Comparison of ENCODE assay signal across 9 mouse cellular contexts in genomic region chr2:33177443-33178242, GRCm38 (mm10). TPM values are rescaled to one million over a fixed set of nuclear protein-coding genes. Genes with fewer than 3 reads are reported as not detected.
DNase-seq lines count a peak whose midpoint lies in the region; ATAC-seq and TF ChIP-seq lines count a peak whose summit lies in the region.
"Had no signal": no experiment of that assay in that cellular context is flagged by ENCODE, and none has a peak within 500 bp of the region (broad histone marks: within the 10 kb centered on the region; RNA-seq: fewer than 3 reads in every experiment).

No protein-coding gene starts in this region.

- intact Hi-C loops in gastrocnemius, adult 2 months (cut with DNase I), result loop anchor here (5.0 kb wide), 1 partner anchor 40 kb away; the partner anchor contains the start of gene Angptl2

- peak; percentile 73 for ATAC-seq in heart, embryonic 14.5 days (ENCODE audit: insufficient number of reproducible peaks, insufficient read depth, low FRiP score, low read depth)

- no peaks in the 10 kb centered on the region for H3K79me2 ChIP-seq in CH12.LX (replicated peaks; ENCODE audit: control insufficient read depth, extremely low read depth, insufficient read depth, poor library complexity, severe bottlenecking)
- no peaks in the 10 kb centered on the region for H3K79me2 ChIP-seq in liver, adult 2 months (ENCODE audit: control insufficient read depth, insufficient read depth, low read length)

- dilution Hi-C loops in CH12.LX (cut with MboI; ENCODE audit: extremely low pct_ligation_motif_present, extremely low pct_unique_long_range_greater_than_20kb, low sequenced_read_pairs), result no loop called here

- in situ Hi-C loops in CH12.LX (cut with MboI; ENCODE audit: low pct_ligation_motif_present, low pct_unique_long_range_greater_than_20kb, low sequenced_read_pairs), result no loop called here

- no peak overlapping the region for H3K9ac ChIP-seq in CH12.LX (ENCODE audit: insufficient read depth, low read depth)
- H3K9ac ChIP-seq in heart, embryonic 14.5 days (ENCODE audit: low read length), result peak overlapping the region; percentile 51
- no peak overlapping the region for H3K9ac ChIP-seq in liver, adult 2 months (ENCODE audit: low read depth, low read length)

- WGBS in heart, embryonic 14.5 days, result 30% methylated on average over 12 of the region's 12 CpGs
- whole genome bisulfite sequencing in liver, adult 2 months, result 47% methylated on average over 12 of the region's 12 CpGs

- H3K9me3 ChIP-seq in CH12.LX (replicated peaks; ENCODE audit: low read length), result no peaks in the 10 kb centered on the region
- H3K9me3 ChIP-seq in heart, embryonic 14.5 days (ENCODE audit: control insufficient read depth, low read length), result no peaks in the 10 kb centered on the region

- H3K4me2 ChIP-seq in CH12.LX (ENCODE audit: insufficient read depth, low read depth, poor library complexity, severe bottlenecking), result no peak overlapping the region
- peak overlapping the region; percentile 45 for H3K4me2 ChIP-seq in heart, embryonic 14.5 days (ENCODE audit: low read length)
- H3K4me2 ChIP-seq: midbrain, embryonic 11.5 days had no signal

- no peak for TF ChIP-seq EP300 in CH12.LX (IDR thresholded peaks at IDR 0.05; ENCODE audit: low read length)

- no peak overlapping the region for H3K4me3 ChIP-seq in gastrocnemius, adult 2 months
- no peak overlapping the region for H3K4me3 ChIP-seq in CH12.LX (replicated peaks in 1 of 3; ENCODE audit: low read depth in 2 of 3, low read length in 2 of 3, poor library complexity in 1 of 3)
- H3K4me3 ChIP-seq in heart, embryonic 14.5 days (ENCODE audit: control insufficient read depth in 1 of 2, insufficient read depth in 1 of 2, low read depth in 1 of 2, low read length in 2 of 2), result no peak overlapping the region
- H3K4me3 ChIP-seq in liver, adult 2 months (ENCODE audit: insufficient read depth, low read depth, low read length), result no peak overlapping the region; the same call in 1 of the 2 replicates

- H3K27ac ChIP-seq in gastrocnemius, adult 2 months, result peak overlapping the region; percentile 90
- H3K27ac ChIP-seq in CH12.LX (ENCODE audit: insufficient read depth, low read depth), result no peak overlapping the region
- peak overlapping the region; percentile 80 to 87 for H3K27ac ChIP-seq in heart, embryonic 14.5 days (replicated peaks in 1 of 2; ENCODE audit: control insufficient read depth in 1 of 2, insufficient read depth in 1 of 2, low read depth in 2 of 2, low read length in 2 of 2)
- H3K27ac ChIP-seq in liver, adult 2 months (replicated peaks; ENCODE audit: insufficient read depth, low read depth, low read length), result 0 out of 2 replicates have a peak overlapping the region, but pooled peaks have one; percentile 53

- no peak for TF ChIP-seq RAD21 in CH12.LX (IDR thresholded peaks at IDR 0.05; ENCODE audit: low read depth, low read length)

- no peak for TF ChIP-seq CTCF in gastrocnemius, adult 2 months (IDR thresholded peaks at IDR 0.05)
- no peak for TF ChIP-seq CTCF in CH12.LX (conservative IDR thresholded peaks at IDR 0.05 in 1 of 2, IDR thresholded peaks at IDR 0.05 in 1 of 2; ENCODE audit: low read depth in 2 of 2, low read length in 2 of 2)
- no peak for TF ChIP-seq CTCF in liver, adult 2 months (IDR thresholded peaks at IDR 0.05; ENCODE audit: low read depth, low read length)

- H3K36me3 ChIP-seq in CH12.LX (replicated peaks in 1 of 2; ENCODE audit: control insufficient read depth in 1 of 2, insufficient read depth in 1 of 2, low read length in 1 of 2), result peaks cover 0 to 4% of the 10 kb centered on the region in 2 experiments
- H3K36me3 ChIP-seq in heart, embryonic 14.5 days (ENCODE audit: control insufficient read depth, insufficient read depth, low read length), result no peaks in the 10 kb centered on the region
- no peaks in the 10 kb centered on the region for H3K36me3 ChIP-seq in liver, adult 2 months (ENCODE audit: control insufficient read depth, insufficient read depth, low read length)

- DNase-seq in gastrocnemius, adult 2 months, result no peak
- DNase-seq in gastrocnemius, postnatal 25 days, result no peak
- DNase-seq in CH12.LX (ENCODE audit: extremely low read depth), result no peak
- peak; percentile 69 for DNase-seq in liver, adult 2 months (ENCODE audit: extremely low read depth, low read depth, low spot score)
- DNase-seq in cerebellum, adult 9-10 months, result no peak
- no peak for DNase-seq in ovary, postnatal 14 days (ENCODE audit: low spot score)
- DNase-seq in frontal cortex, postnatal 10 days (ENCODE audit: low spot score in 2 of 2), result no peak

- no peaks in the 10 kb centered on the region for H3K27me3 ChIP-seq in CH12.LX (replicated peaks)
- no peaks in the 10 kb centered on the region for H3K27me3 ChIP-seq in heart, embryonic 14.5 days (ENCODE audit: control insufficient read depth, insufficient read depth, low read length)
- H3K27me3 ChIP-seq in liver, adult 2 months (ENCODE audit: control insufficient read depth, insufficient read depth, low read length), result no peaks in the 10 kb centered on the region

- no peak for TF ChIP-seq POLR2A in CH12.LX (IDR thresholded peaks at IDR 0.05; ENCODE audit: low read depth, low read length)
- no peak for TF ChIP-seq POLR2A in liver, adult 2 months (IDR thresholded peaks at IDR 0.05; ENCODE audit: extremely low read depth, insufficient read depth, low read length)

- peaks cover 32 to 52% of the 10 kb centered on the region in 2 experiments for H3K4me1 ChIP-seq in CH12.LX (ENCODE audit: control insufficient read depth in 1 of 2, insufficient read depth in 2 of 2)
- H3K4me1 ChIP-seq in heart, embryonic 14.5 days (ENCODE audit: control insufficient read depth in 2 of 2, insufficient read depth in 2 of 2, low read length in 2 of 2), result peaks cover 24 to 26% of the 10 kb centered on the region in 2 experiments
- peaks cover 9% of the 10 kb centered on the region for H3K4me1 ChIP-seq in liver, adult 2 months (ENCODE audit: control insufficient read depth, insufficient read depth, low read length)

TF ChIP-seq in CH12.LX, 34 proteins besides CTCF, POLR2A, EP300 and RAD21:
- no peak for TF ChIP-seq TBP (conservative IDR thresholded peaks at IDR 0.05; ENCODE audit: low read depth, low read length)
- no peak for TF ChIP-seq UBTF (IDR thresholded peaks at IDR 0.05; ENCODE audit: low read depth, low read length)
- TF ChIP-seq TCF12 (IDR thresholded peaks at IDR 0.05; ENCODE audit: low read depth, low read length), result no peak
- no peak for TF ChIP-seq BHLHE40 (IDR thresholded peaks at IDR 0.05; ENCODE audit: low read depth, low read length)
- no peak for TF ChIP-seq ETS1 (conservative IDR thresholded peaks at IDR 0.05; ENCODE audit: low read depth, low read length)
- no peak for TF ChIP-seq MAX (IDR thresholded peaks at IDR 0.05; ENCODE audit: low read length)
- no peak for TF ChIP-seq ZMIZ1 (IDR thresholded peaks at IDR 0.05; ENCODE audit: low read depth, low read length)
- TF ChIP-seq RCOR1 (conservative IDR thresholded peaks at IDR 0.05; ENCODE audit: low read depth, low read length), result no peak
- TF ChIP-seq MAFK (IDR thresholded peaks at IDR 0.05; ENCODE audit: insufficient replicate concordance, low read length), result peak; percentile 93
- TF ChIP-seq PAX5 (IDR thresholded peaks at IDR 0.05; ENCODE audit: low read length), result no peak
- no peak for TF ChIP-seq KAT2A (IDR thresholded peaks at IDR 0.05; ENCODE audit: insufficient replicate concordance, low read length)
- TF ChIP-seq ZC3H11A (IDR thresholded peaks at IDR 0.05; ENCODE audit: low read depth, low read length), result no peak
- no peak for TF ChIP-seq JUND (conservative IDR thresholded peaks at IDR 0.05; ENCODE audit: low read depth, low read length)
- no peak for TF ChIP-seq NELFE (IDR thresholded peaks at IDR 0.05; ENCODE audit: low read depth, low read length)
- no peak for TF ChIP-seq MXI1 (IDR thresholded peaks at IDR 0.05; ENCODE audit: low read depth, low read length)
- TF ChIP-seq ELF1 (IDR thresholded peaks at IDR 0.05; ENCODE audit: low read depth, low read length), result no peak
- peak; percentile 91 for TF ChIP-seq ZNF384 (IDR thresholded peaks at IDR 0.05; ENCODE audit: low read depth, low read length)
- no peak for TF ChIP-seq JUN (IDR thresholded peaks at IDR 0.05; ENCODE audit: insufficient read depth, low read depth, low read length)
- TF ChIP-seq IRF4 (IDR thresholded peaks at IDR 0.05; ENCODE audit: low read depth, low read length), result 0 out of 2 replicates have a peak, but pooled peaks have one; percentile 17
- no peak for TF ChIP-seq GABPA (IDR thresholded peaks at IDR 0.05; ENCODE audit: insufficient replicate concordance, low read depth, low read length)
- TF ChIP-seq SMC3 (IDR thresholded peaks at IDR 0.05; ENCODE audit: low read depth, low read length), result no peak
- TF ChIP-seq MEF2A (IDR thresholded peaks at IDR 0.05; ENCODE audit: borderline replicate concordance, low read depth, low read length), result no peak
- TF ChIP-seq SIN3A (IDR thresholded peaks at IDR 0.05; ENCODE audit: low read length), result no peak
- no peak for TF ChIP-seq ZKSCAN1 (IDR thresholded peaks at IDR 0.05; ENCODE audit: borderline replicate concordance, low read depth, low read length)

RNA-seq across cellular contexts. Expression of gene Angptl2, which starts 38.2 kb away (rescaled TPM):
- total RNA-seq in gastrocnemius, adult 2 months (2021), result 10 to 100 TPM; 20.6 to 47.1 TPM
- total RNA-seq in gastrocnemius, postnatal 25 days (2021), result 10 to 100 TPM; 64.2 to 68.7 TPM
- total RNA-seq in CH12.LX (2012; rRNA removed), result 0.04 and 0.17 TPM in 2 replicates
- total RNA-seq in CH12.LX (2014; rRNA removed), result not detected in 2 replicates
- 0.21 and 0.35 TPM in 2 replicates for polyA plus RNA-seq in CH12.LX (2012; ENCODE audit: insufficient read length, low read depth)
- 51.4 and 58.2 TPM in 2 replicates for polyA plus RNA-seq in heart, embryonic 14.5 days (2014; fragmentation: Nextera tagmentation; extraction: Ambion mirVana)
- 11.3 and 15.4 TPM in 2 replicates for total RNA-seq in liver, adult 2 months (2014; rRNA removed)
- polyA plus RNA-seq in liver, adult 2 months (2012; rRNA removed), result 16.4 and 17.0 TPM in 2 replicates

RNA-seq across cellular contexts. Expression of gene Garnl3, which starts 46.2 kb away (rescaled TPM):
- total RNA-seq in gastrocnemius, adult 2 months (2021), result under 1 TPM; 0.31 to 0.89 TPM
- 1 to 10 TPM in 1 of 2 experiments, under 1 TPM in 1; 0.49 to 1.7 TPM for total RNA-seq in gastrocnemius, postnatal 25 days (2021)
- total RNA-seq in CH12.LX (2012; rRNA removed) (0.08 and 0.25 TPM in 2 replicates), CH12.LX (2014; rRNA removed) (0.49 TPM in 1 of 2 replicates, not detected in the other)
- polyA plus RNA-seq in CH12.LX (2012; ENCODE audit: insufficient read length, low read depth), result 0.16 and 0.19 TPM in 2 replicates
- polyA plus RNA-seq in heart, embryonic 14.5 days (2014; fragmentation: Nextera tagmentation; extraction: Ambion mirVana), result 9.0 and 11.0 TPM in 2 replicates
- total RNA-seq in liver, adult 2 months (2014; rRNA removed), result 0.27 and 0.28 TPM in 2 replicates
- 0.11 and 0.17 TPM in 2 replicates for polyA plus RNA-seq in liver, adult 2 months (2012; rRNA removed)

Comparison
In these comparisons a context has a peak if more than half of its experiments do, and no peak if none do; other contexts are left out.
1. RNA of gene Angptl2, which starts 38.2 kb away (total RNA-seq): 64.2 to 68.7 TPM in gastrocnemius, postnatal 25 days, 20.6 to 47.1 TPM in gastrocnemius, adult 2 months and 11.3 to 15.4 TPM in liver, adult 2 months; 0.04 to 0.17 TPM in CH12.LX; every median in the first group is over 10 times any median in the second.